Mouse (Mus musculus): ENCODE measurements at regions not wholly inside any gene's neighbourhood (a gene's known extent, or its start where the extent isn't known, plus 50 kb on each side); places are given as distances from the start of the nearest gene placed in this dataset.

DNA sequence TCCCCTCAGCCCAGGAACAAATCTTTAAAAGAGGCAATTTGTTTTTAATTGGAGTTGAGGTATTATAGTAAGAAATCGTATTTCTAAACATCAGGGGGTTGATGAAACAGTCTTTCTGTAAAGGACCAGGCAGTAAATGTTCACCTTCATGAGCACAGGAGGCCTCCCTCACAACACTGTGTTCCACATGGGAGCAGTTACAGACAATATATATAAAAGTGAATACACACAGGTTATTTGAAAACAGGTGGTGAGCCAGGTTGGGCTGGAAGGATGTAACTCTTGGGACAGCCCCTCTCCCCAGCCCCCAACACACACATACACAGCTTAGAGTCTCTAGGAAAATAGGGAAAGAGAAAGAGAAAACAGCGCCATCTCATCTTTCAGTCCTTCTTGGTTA lies 105.8 kb upstream of the Dyrk2 start:
- no peak for ATAC-seq (ENCODE audit: low read depth)
- no peaks in the 10 kb centered on the region for H3K36me3 ChIP-seq
- no peaks in the 10 kb centered on the region for H3K9me3 ChIP-seq (replicated peaks)
- H3K27ac ChIP-seq = no peak overlapping the region
- H3K4me3 ChIP-seq (replicated peaks) = no peak overlapping the region
- no peak for DNase-seq
- no peaks in the 10 kb centered on the region for H3K4me1 ChIP-seq (replicated peaks)
- WGBS (ENCODE audit: insufficient replicate concordance) = 53% methylated on average over 2 of the region's 2 CpGs
- H3K9ac ChIP-seq = no peak overlapping the region
- H3K4me2 ChIP-seq = no peak overlapping the region
- no peaks in the 10 kb centered on the region; the same call in 1 of the 2 replicates for H3K27me3 ChIP-seq

GRCm38 (mm10) chr10:118973324-118973723 lies 103.3 kb upstream of the Dyrk2 start:
- 53% methylated on average over 4 of the region's 4 CpGs for WGBS (ENCODE audit: insufficient replicate concordance)
- H3K27me3 ChIP-seq = no peaks in the 10 kb centered on the region
- DNase-seq (no peak), ATAC-seq (ENCODE audit: low read depth) (no peak)
- H3K27ac ChIP-seq = no peak overlapping the region
- H3K4me1 ChIP-seq (replicated peaks) = no peaks in the 10 kb centered on the region
- H3K4me3 ChIP-seq (replicated peaks) = no peak overlapping the region
- no peaks in the 10 kb centered on the region for H3K36me3 ChIP-seq
- H3K9me3 ChIP-seq (replicated peaks) = 0 out of 2 replicates have a peak, but pooled peaks cover 5% of the 10 kb centered on the region
- H3K4me2 ChIP-seq = no peak overlapping the region
- H3K9ac ChIP-seq = no peak overlapping the region

DNA sequence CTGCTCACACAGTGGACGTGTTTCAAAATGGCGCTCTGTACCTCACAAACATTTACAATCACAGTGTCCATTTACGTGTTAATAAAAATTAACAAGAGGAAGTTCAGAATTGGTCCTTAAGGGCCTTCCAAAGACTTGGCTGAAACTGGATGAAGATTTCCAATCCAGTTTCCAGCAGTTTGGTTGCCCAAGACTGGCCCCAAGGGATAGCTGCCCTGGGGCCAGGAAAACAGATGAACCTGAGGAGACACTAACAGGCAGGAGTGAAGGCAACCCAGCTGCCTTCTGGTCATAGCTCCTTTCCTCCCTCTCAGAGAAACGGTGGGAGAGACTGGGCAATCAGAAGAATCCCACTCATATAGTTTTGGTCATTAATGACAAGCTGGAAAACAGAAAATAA lies 102.6 kb upstream of the Dyrk2 start:
- Histone ChIP-seq H3K4me3 (replicated peaks) (no peak overlapping the region), H3K9ac (no peak overlapping the region), H3K27ac (no peak overlapping the region), H3K27me3 (no peaks in the 10 kb centered on the region), H3K9me3 (replicated peaks) (0 out of 2 replicates have a peak, but pooled peaks cover 5% of the 10 kb centered on the region), H3K36me3 (no peaks in the 10 kb centered on the region), H3K4me1 (replicated peaks) (no peaks in the 10 kb centered on the region), H3K4me2 (no peak overlapping the region)
- 66% methylated on average over 4 of the region's 4 CpGs for WGBS (ENCODE audit: insufficient replicate concordance)
- DNase-seq (no peak), ATAC-seq (ENCODE audit: low read depth) (no peak)

GRCm38 (mm10) chr10:118970457-118971175 lies 100.6 kb upstream of the Dyrk2 start:
- Histone ChIP-seq H3K27me3 (no peaks in the 10 kb centered on the region), H3K4me3 (replicated peaks) (no peak overlapping the region), H3K4me1 (replicated peaks) (no peaks in the 10 kb centered on the region), H3K9me3 (replicated peaks) (0 out of 2 replicates have a peak, but pooled peaks cover 5% of the 10 kb centered on the region), H3K4me2 (no peak overlapping the region), H3K36me3 (no peaks in the 10 kb centered on the region), H3K9ac (no peak overlapping the region), H3K27ac (no peak overlapping the region)
- ATAC-seq (ENCODE audit: low read depth) (no peak), DNase-seq (no peak)
- 64% methylated on average over 14 of the region's 14 CpGs for WGBS (ENCODE audit: insufficient replicate concordance)

- no peaks in the 10 kb centered on the region for H3K9me3 ChIP-seq (replicated peaks)
- H3K36me3 ChIP-seq = no peaks in the 10 kb centered on the region
- DNase-seq (no peak), ATAC-seq (ENCODE audit: low read depth) (no peak)
- H3K4me2 ChIP-seq = no peak overlapping the region
- H3K27ac ChIP-seq = no peak overlapping the region
- no peak overlapping the region for H3K4me3 ChIP-seq (replicated peaks)
- no peaks in the 10 kb centered on the region for H3K27me3 ChIP-seq
- no peaks in the 10 kb centered on the region for H3K4me1 ChIP-seq (replicated peaks)
- H3K9ac ChIP-seq = no peak overlapping the region
- WGBS (ENCODE audit: insufficient replicate concordance) = 69% methylated on average over 7 of the region's 7 CpGs
Observed at GRCm38 (mm10) chr10:118961713-118962181, 91.7 kb upstream of the Dyrk2 start.

DNA sequence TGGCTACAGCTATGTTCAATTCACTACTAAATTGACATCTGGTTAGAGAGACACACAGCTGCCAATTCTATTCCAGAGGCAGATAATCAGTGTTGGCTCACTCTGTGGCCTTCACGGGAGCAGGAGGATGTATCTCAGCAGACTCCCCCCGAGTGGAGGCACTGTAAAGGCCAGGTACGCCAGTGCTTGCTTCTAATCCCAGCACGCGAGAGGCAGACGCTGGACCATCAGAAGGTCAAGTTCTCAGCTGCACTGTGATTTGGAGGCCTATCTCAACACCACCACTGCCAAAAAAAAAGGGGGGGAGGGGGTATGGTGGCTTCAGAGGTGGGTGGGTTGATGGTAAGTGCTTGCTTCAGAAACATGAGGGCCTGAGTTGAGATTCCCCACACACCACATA lies 90.1 kb upstream of the Dyrk2 start:
- Histone ChIP-seq H3K9me3 (replicated peaks) (no peaks in the 10 kb centered on the region), H3K27ac (no peak overlapping the region), H3K36me3 (no peaks in the 10 kb centered on the region), H3K4me3 (replicated peaks) (no peak overlapping the region), H3K9ac (no peak overlapping the region), H3K27me3 (no peaks in the 10 kb centered on the region), H3K4me2 (no peak overlapping the region), H3K4me1 (replicated peaks) (no peaks in the 10 kb centered on the region)
- no peak for DNase-seq
- WGBS (ENCODE audit: insufficient replicate concordance) = 66% methylated on average over 6 of the region's 6 CpGs
- ATAC-seq (ENCODE audit: low read depth) = no peak

GRCm38 (mm10) chr10:118959623-118960022 lies 89.6 kb upstream of the Dyrk2 start:
- DNase-seq = no peak
- H3K36me3 ChIP-seq = no peaks in the 10 kb centered on the region

GRCm38 (mm10) chr10:118956352-118956751 lies 86.3 kb upstream of the Dyrk2 start:
- Histone ChIP-seq H3K4me1 (replicated peaks) (no peaks in the 10 kb centered on the region), H3K4me3 (replicated peaks) (no peak overlapping the region), H3K36me3 (no peaks in the 10 kb centered on the region), H3K4me2 (no peak overlapping the region), H3K27me3 (no peaks in the 10 kb centered on the region), H3K27ac (no peak overlapping the region), H3K9me3 (replicated peaks) (no peaks in the 10 kb centered on the region), H3K9ac (no peak overlapping the region)
- DNase-seq (no peak), ATAC-seq (ENCODE audit: low read depth) (no peak)
- WGBS (ENCODE audit: insufficient replicate concordance) = 67% methylated on average over 9 of the region's 9 CpGs

More at GRCm38 (mm10) chr10:118959623-118960022, 89.6 kb upstream of the Dyrk2 start:
- Histone ChIP-seq H3K4me1 (replicated peaks) (no peaks in the 10 kb centered on the region), H3K27me3 (no peaks in the 10 kb centered on the region), H3K9ac (no peak overlapping the region), H3K9me3 (replicated peaks) (no peaks in the 10 kb centered on the region), H3K4me3 (replicated peaks) (no peak overlapping the region), H3K4me2 (no peak overlapping the region), H3K27ac (no peak overlapping the region)
- WGBS (ENCODE audit: insufficient replicate concordance) = 70% methylated on average over 8 of the region's 8 CpGs
- no peak for ATAC-seq (ENCODE audit: low read depth)

- Histone ChIP-seq H3K27ac (no peak overlapping the region), H3K36me3 (no peaks in the 10 kb centered on the region)
- no peak for ATAC-seq (ENCODE audit: low read depth)
Observed at GRCm38 (mm10) chr10:118953440-118953839, 83.4 kb upstream of the Dyrk2 start.

DNA sequence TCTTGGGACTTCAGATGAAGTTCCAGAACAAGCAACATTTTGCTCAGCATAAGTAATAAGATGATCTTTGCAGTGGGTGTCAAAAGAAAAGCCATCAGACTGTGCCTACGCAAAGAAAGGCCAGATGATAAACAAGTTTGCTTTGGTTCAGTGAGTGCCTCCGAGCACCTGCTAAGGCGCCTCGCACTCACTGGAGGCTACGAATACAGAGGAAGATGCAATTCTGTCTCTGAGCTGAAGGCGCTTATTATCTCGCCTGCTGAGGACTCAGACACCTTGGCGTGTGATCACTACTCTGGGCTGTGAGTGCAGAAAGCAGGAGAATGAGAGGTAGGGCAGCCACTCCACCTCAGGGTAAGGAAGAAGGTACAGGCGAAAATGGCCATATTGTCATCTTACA lies 82.7 kb upstream of the Dyrk2 start:
- ATAC-seq (ENCODE audit: low read depth) = no peak
- Histone ChIP-seq H3K27me3 (no peaks in the 10 kb centered on the region), H3K27ac (no peak overlapping the region), H3K4me3 (replicated peaks) (no peak overlapping the region), H3K9me3 (replicated peaks) (no peaks in the 10 kb centered on the region), H3K36me3 (no peaks in the 10 kb centered on the region), H3K4me1 (replicated peaks) (no peaks in the 10 kb centered on the region), H3K9ac (no peak overlapping the region), H3K4me2 (no peak overlapping the region)
- DNase-seq = no peak
- WGBS (ENCODE audit: insufficient replicate concordance) = 84% methylated on average over 9 of the region's 9 CpGs

More at GRCm38 (mm10) chr10:118953440-118953839, 83.4 kb upstream of the Dyrk2 start:
- Histone ChIP-seq H3K27me3 (no peaks in the 10 kb centered on the region), H3K4me3 (replicated peaks) (no peak overlapping the region), H3K4me1 (replicated peaks) (no peaks in the 10 kb centered on the region), H3K9ac (no peak overlapping the region), H3K4me2 (no peak overlapping the region), H3K9me3 (replicated peaks) (no peaks in the 10 kb centered on the region)
- WGBS (ENCODE audit: insufficient replicate concordance) = 66% methylated on average over 6 of the region's 6 CpGs
- DNase-seq = no peak

- Histone ChIP-seq H3K27me3 (no peaks in the 10 kb centered on the region), H3K9me3 (replicated peaks) (no peaks in the 10 kb centered on the region), H3K4me3 (replicated peaks) (no peak overlapping the region), H3K9ac (no peak overlapping the region), H3K4me2 (no peak overlapping the region), H3K4me1 (replicated peaks) (no peaks in the 10 kb centered on the region), H3K36me3 (no peaks in the 10 kb centered on the region), H3K27ac (no peak overlapping the region)
- WGBS (ENCODE audit: insufficient replicate concordance) = 68% methylated on average over 6 of the region's 6 CpGs
- DNase-seq (no peak), ATAC-seq (ENCODE audit: low read depth) (no peak)
Observed at GRCm38 (mm10) chr10:118947724-118948123, 77.7 kb upstream of the Dyrk2 start.

GRCm38 (mm10) chr10:118947016-118947674 lies 77.1 kb upstream of the Dyrk2 start:
- Histone ChIP-seq H3K4me1 (replicated peaks) (no peaks in the 10 kb centered on the region), H3K4me2 (no peak overlapping the region), H3K27ac (no peak overlapping the region), H3K27me3 (no peaks in the 10 kb centered on the region), H3K36me3 (no peaks in the 10 kb centered on the region), H3K4me3 (replicated peaks) (no peak overlapping the region), H3K9ac (no peak overlapping the region), H3K9me3 (replicated peaks) (no peaks in the 10 kb centered on the region)
- WGBS (ENCODE audit: insufficient replicate concordance) = 60% methylated on average over 9 of the region's 9 CpGs
- no peak for ATAC-seq (ENCODE audit: low read depth)
- no peak for DNase-seq

All from liver, embryonic 13.5 days (tissue).